Mouse (Mus musculus): ENCODE data around the gene Gpsm1. TPM values are rescaled to one million over a fixed set of nuclear protein-coding genes. Genes with fewer than 3 reads are reported as not detected.

Gpsm1 gene
- polyA plus RNA-seq (2014; fragmentation: Illumina TruSeq; extraction: RNeasy Lipid Tissue Mini Kit (QIAGEN cat#74804); ENCODE audit: low read depth, low replicate concordance), result 0.65 TPM

DNA sequence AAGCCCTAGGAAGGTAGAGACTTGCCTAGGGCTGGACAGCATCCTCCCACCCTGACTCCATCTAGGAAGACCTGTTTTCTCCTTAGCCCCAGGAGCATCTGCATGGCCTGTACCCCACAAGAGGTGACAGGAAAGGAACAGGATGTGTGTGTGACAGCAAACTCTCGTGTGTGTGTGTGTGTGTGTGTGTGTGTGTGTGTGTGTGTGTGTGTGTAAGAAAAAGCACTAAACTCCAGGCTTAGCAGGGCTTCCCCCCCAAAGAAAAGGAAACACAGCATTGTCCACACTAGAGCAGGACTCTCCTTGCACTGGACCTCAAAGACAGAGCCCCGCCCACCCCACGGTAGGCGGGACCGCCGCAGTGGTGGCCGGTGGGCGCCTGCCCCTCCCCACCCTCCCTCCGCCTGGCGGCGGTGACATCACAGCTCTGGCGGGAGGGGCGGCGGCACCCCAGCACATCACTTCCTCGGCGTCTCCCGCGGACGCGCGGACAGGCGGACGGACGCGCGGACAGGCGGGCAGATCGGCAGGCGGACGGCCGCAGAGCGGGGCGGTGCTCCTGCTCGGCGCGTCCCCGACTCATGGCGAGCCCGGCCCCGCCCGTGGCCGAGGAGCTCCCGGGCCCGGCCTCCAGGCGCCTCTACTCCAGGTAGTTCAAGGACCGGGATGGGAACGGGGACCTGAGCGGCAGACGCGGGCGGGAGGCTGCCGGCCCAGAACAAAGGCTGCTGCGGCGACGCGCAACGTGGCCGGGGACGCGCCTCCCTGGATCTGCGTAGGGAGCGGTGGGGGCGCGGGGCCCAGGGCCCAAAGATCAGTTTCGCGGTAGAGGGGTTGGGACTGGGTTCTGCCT, at the start of gene Gpsm1:
Gpsm1 (plus strand) TSS at position 444 of the 853 bp plus-strand sequence.

DNA sequence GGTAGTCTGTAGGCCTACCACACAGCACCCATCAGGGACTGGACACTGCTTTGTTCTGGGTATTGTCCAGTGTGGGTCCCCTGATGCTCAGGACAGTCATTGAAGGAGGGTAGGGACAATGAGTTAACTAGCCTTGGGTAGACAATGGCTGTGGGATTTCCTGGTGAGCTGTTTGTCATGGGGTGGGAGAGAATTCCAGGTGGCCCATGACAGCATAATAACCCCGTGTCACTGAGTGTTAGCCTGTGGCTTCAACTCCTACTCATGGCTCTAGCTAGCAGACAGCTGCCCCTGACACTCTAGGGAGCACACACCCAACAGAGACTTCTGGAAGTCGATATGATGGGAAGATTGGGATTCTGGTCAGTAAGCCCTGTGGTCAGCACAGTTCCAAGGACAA, 20.9 kb upstream of the Gpsm1 start, which contains the start of gene Ccdc187:
Ccdc187 (minus strand) TSS at position 101 of the 400 bp plus-strand sequence.

DNA sequence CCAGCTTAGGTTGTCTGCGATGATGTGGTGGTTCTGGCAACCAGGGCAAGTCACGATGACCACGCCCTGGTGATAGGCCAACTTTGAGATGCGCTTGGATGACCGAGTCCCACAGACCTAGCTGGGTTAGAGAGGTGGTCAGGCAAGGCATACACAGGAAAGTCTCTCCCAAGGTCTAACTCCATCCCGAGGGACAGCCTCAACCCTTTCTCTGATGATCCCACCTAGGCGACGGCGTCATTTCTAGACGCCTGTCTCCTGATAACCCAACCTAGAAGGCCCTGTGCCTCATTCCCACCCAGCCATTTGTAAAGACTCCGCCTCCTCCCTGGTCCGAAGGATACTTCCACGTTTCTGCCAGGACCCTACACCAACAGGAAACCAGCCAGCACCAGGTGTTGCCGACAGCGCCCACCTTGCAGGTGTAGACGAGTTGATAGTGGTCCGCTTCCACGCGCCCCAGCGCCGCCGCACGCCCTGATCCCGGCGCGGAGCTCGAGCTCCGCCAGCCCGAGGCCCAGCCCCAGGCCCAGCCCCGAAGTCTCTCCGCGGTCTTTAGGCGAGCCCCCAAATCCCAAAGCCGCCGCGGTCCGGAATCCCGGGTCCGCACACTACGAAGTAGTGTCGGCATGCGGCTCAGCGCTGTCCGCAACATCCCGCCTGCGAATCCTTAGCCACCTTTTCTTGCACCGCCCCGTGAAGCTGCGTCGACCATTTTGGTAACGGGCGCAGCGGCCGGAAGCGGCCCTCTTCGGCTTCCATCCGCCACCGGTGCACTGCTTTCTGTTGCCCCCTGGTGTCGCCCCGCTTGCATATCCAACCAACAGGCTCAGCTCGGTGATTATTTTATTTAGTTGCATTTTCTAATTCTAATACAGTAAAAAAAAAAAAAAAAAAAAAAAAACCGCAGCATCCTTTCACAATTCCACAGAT, 36.3 kb downstream of the Gpsm1 start, which contains the start of gene Dnlz:
Dnlz (minus strand) TSS at position 753 of the 933 bp plus-strand sequence.

DNA sequence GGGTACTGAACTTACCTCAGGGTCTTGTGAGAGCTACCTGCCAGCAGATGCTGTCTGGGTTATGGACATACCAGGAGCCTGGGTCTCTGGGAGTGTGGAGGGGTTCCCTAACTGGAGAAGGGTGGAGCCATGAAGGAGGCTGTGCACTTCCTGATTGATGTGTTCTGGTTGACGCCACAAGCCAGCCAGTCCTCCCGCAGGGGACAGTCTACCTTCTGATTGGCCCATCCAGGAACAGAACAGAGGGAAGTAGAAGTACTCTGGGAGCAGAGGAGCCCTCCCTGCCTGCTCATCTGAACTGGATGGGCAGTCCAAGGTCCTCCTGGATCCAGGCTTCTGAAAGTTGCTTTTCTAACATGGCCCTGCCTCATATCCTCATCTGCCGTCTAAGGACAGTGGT, 45.5 kb downstream of the Gpsm1 start, which contains the start of gene Card9:
Card9 (minus strand) TSS at position 147 of the 400 bp plus-strand sequence.

DNA sequence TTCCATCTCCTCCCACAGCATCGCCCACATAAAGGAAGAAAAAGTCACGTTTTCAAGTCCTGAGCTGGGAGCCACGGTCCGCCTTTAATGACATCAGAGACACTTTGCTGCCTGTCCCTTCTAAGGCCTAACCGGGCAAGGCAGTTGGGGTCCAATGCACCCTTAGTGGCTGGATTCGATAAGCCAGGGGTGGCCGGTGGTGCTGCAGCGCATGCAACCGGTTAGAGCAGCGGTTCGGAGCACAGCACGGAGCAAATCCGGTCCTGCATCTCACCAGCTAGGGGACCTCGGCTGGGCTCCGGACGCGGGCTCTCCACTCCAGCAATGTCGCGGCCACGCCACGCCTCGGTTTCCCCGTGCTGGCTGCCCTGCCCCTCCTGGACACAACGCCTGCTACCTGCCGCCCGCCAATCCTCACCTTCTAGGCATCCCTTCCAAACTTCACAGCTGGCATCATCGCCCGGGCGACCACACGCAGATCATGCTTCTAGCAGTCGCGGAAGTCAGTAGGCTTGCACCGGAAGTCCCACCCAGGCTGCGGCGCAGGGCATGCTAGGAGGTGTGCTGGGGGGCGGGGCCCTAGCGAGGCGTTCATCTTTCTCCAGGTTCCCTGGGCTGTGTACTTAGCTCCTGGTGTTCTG, 64.9 kb downstream of the Gpsm1 start, which contains the start of gene Snapc4:
Snapc4 (minus strand) TSS at position 523 of the 641 bp plus-strand sequence.

DNA sequence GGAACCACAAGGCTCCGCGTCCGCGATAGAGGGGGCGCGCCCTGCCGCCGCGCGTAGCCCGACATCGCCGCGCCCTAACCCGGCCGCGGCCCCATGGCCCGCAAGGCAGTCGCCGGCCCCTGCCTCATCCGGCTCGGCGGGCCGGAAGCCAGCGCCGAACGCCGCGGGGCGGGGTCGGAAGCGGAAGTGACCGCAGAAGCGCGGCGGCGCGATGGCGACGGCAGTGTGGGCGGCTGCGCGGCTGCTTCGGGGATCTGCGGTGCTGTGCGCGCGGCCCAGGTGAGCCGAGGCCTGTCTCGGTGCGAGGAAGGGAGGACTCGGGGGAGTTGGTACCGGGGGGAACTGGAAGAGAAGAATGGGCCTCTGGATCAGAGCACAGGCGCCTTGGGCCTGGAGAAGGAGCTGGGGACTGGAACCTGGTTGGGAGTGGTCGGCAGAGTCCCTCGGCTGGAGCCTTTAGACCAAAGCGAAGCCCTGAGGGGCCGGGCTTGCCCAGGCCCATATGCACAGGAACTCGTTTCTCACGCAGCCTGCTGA, 73.9 kb downstream of the Gpsm1 start, which contains the start of the genes Entr1 and Pmpca:
Entr1 (minus strand) TSS at position 163 of the 537 bp plus-strand sequence.
Pmpca (plus strand) TSS at position 186 of the 537 bp plus-strand sequence.

Other genes starting within 250 kb of the Gpsm1 start
- gene Nacc2, start 192.3 kb upstream of the Gpsm1 start, polyA plus RNA-seq (2014; fragmentation: Illumina TruSeq; extraction: RNeasy Lipid Tissue Mini Kit (QIAGEN cat#74804); ENCODE audit: low read depth, low replicate concordance), result 14.6 TPM
- gene Lhx3, start 107.2 kb upstream of the Gpsm1 start, polyA plus RNA-seq (2014; fragmentation: Illumina TruSeq; extraction: RNeasy Lipid Tissue Mini Kit (QIAGEN cat#74804); ENCODE audit: low read depth, low replicate concordance), result not detected
- gene Qsox2, start 78.0 kb upstream of the Gpsm1 start, polyA plus RNA-seq (2014; fragmentation: Illumina TruSeq; extraction: RNeasy Lipid Tissue Mini Kit (QIAGEN cat#74804); ENCODE audit: low read depth, low replicate concordance), result 10.4 TPM
- gene Ccdc187, start 21.0 kb upstream of the Gpsm1 start, polyA plus RNA-seq (2014; fragmentation: Illumina TruSeq; extraction: RNeasy Lipid Tissue Mini Kit (QIAGEN cat#74804); ENCODE audit: low read depth, low replicate concordance), result not detected
- gene Dnlz, start 36.6 kb downstream of the Gpsm1 start, polyA plus RNA-seq (2014; fragmentation: Illumina TruSeq; extraction: RNeasy Lipid Tissue Mini Kit (QIAGEN cat#74804); ENCODE audit: low read depth, low replicate concordance), result 1.3 TPM
- not detected for gene Card9, start 45.4 kb downstream of the Gpsm1 start, polyA plus RNA-seq (2014; fragmentation: Illumina TruSeq; extraction: RNeasy Lipid Tissue Mini Kit (QIAGEN cat#74804); ENCODE audit: low read depth, low replicate concordance)
- gene Snapc4, start 65.1 kb downstream of the Gpsm1 start, polyA plus RNA-seq (2014; fragmentation: Illumina TruSeq; extraction: RNeasy Lipid Tissue Mini Kit (QIAGEN cat#74804); ENCODE audit: low read depth, low replicate concordance), result 3.8 TPM
- 34.3 TPM for gene Entr1, start 73.8 kb downstream of the Gpsm1 start, polyA plus RNA-seq (2014; fragmentation: Illumina TruSeq; extraction: RNeasy Lipid Tissue Mini Kit (QIAGEN cat#74804); ENCODE audit: low read depth, low replicate concordance)
- gene Pmpca, start 73.8 kb downstream of the Gpsm1 start, polyA plus RNA-seq (2014; fragmentation: Illumina TruSeq; extraction: RNeasy Lipid Tissue Mini Kit (QIAGEN cat#74804); ENCODE audit: low read depth, low replicate concordance), result 136 TPM
- gene Inpp5e, start 93.7 kb downstream of the Gpsm1 start, polyA plus RNA-seq (2014; fragmentation: Illumina TruSeq; extraction: RNeasy Lipid Tissue Mini Kit (QIAGEN cat#74804); ENCODE audit: low read depth, low replicate concordance), result 10.9 TPM
- 44.5 TPM for gene Sec16a, start 129.7 kb downstream of the Gpsm1 start, polyA plus RNA-seq (2014; fragmentation: Illumina TruSeq; extraction: RNeasy Lipid Tissue Mini Kit (QIAGEN cat#74804); ENCODE audit: low read depth, low replicate concordance)
- gene Notch1, start 201.1 kb downstream of the Gpsm1 start, polyA plus RNA-seq (2014; fragmentation: Illumina TruSeq; extraction: RNeasy Lipid Tissue Mini Kit (QIAGEN cat#74804); ENCODE audit: low read depth, low replicate concordance), result 1.1 TPM

All from kidney, adult 10 weeks (tissue).